In genomic region chrX:129701634-129702312, GRCm38 (mm10) we compare ENCODE assay signal across 24 mouse cellular contexts. TPM values are rescaled to one million over a fixed set of nuclear protein-coding genes. Genes with fewer than 3 reads are reported as not detected.
DNase-seq lines count a peak whose midpoint lies in the region; ATAC-seq and TF ChIP-seq lines count a peak whose summit lies in the region.
"Had no signal": no experiment of that assay in that cellular context is flagged by ENCODE, and none has a peak within 500 bp of the region (broad histone marks: within the 10 kb centered on the region; RNA-seq: fewer than 3 reads in every experiment).

No protein-coding gene starts in this region.

- DNase-seq in kidney, postnatal 25 days = no peak
- peak; percentile 63 for DNase-seq in lung, embryonic 14.5 days
- no peak for DNase-seq in lung, adult 18-20 months
- DNase-seq in lung, postnatal 10 days = peak; percentile 1
- no peak for DNase-seq in lung, postnatal 36 days
- peak; percentile 0 for DNase-seq in mesoderm, embryonic 11.5 days (ENCODE audit: low read depth, low spot score)
- DNase-seq: adrenal gland, adult 2 months; adrenal gland, postnatal 14 days; cerebellum, adult 11-12 months; cerebellum, adult 8-10 months; cerebellum, postnatal 10 days; cerebellum, postnatal 36 days; forebrain, postnatal 0 days; gastrocnemius, adult 2 months; gastrocnemius, postnatal 14 days; heart, adult 11 months had no signal

- no peak overlapping the region for H3K9ac ChIP-seq in kidney, embryonic 16.5 days (replicated peaks; ENCODE audit: low read length)
- H3K9ac ChIP-seq in lung, embryonic 14.5 days = no peak overlapping the region
- H3K9ac ChIP-seq in neural tube, embryonic 15.5 days (replicated peaks) = no peak overlapping the region
- H3K9ac ChIP-seq: embryonic facial prominence, embryonic 12.5 days; embryonic facial prominence, embryonic 15.5 days; forebrain, postnatal 0 days; hindbrain, embryonic 12.5 days had no signal

- H3K36me3 ChIP-seq in kidney, embryonic 16.5 days (ENCODE audit: insufficient read depth, low read length) = no peaks in the 10 kb centered on the region
- no peaks in the 10 kb centered on the region for H3K36me3 ChIP-seq in lung, embryonic 14.5 days (ENCODE audit: insufficient read depth)
- no peaks in the 10 kb centered on the region for H3K36me3 ChIP-seq in neural tube, embryonic 15.5 days
- H3K36me3 ChIP-seq: embryonic facial prominence, embryonic 12.5 days; embryonic facial prominence, embryonic 15.5 days; hindbrain, embryonic 12.5 days had no signal

- H3K4me1 ChIP-seq in kidney, embryonic 16.5 days (ENCODE audit: insufficient read depth, low read length) = no peaks in the 10 kb centered on the region
- no peaks in the 10 kb centered on the region for H3K4me1 ChIP-seq in lung, embryonic 14.5 days (ENCODE audit: insufficient read depth)
- no peaks in the 10 kb centered on the region for H3K4me1 ChIP-seq in neural tube, embryonic 15.5 days
- H3K4me1 ChIP-seq: embryonic facial prominence, embryonic 12.5 days; embryonic facial prominence, embryonic 15.5 days; hindbrain, embryonic 12.5 days had no signal

- H3K4me3 ChIP-seq in kidney, embryonic 16.5 days (ENCODE audit: low read length) = no peak overlapping the region
- H3K4me3 ChIP-seq in lung, embryonic 14.5 days (ENCODE audit: low read depth, low read length) = no peak overlapping the region
- H3K4me3 ChIP-seq in neural tube, embryonic 15.5 days (replicated peaks) = no peak overlapping the region
- H3K4me3 ChIP-seq: embryonic facial prominence, embryonic 12.5 days; embryonic facial prominence, embryonic 15.5 days; gastrocnemius, adult 2 months; hindbrain, embryonic 12.5 days had no signal

- 51% methylated on average over 6 of the region's 6 CpGs for WGBS in kidney, embryonic 16.5 days
- 22% methylated on average over 6 of the region's 6 CpGs for WGBS in lung, embryonic 14.5 days
- 69% methylated on average over 6 of the region's 6 CpGs for WGBS in neural tube, embryonic 15.5 days

- TF ChIP-seq CTCF in lung, embryonic 14.5 days (IDR thresholded peaks at IDR 0.05; ENCODE audit: low read depth) = no peak

- no peaks in the 10 kb centered on the region for H3K27me3 ChIP-seq in kidney, embryonic 16.5 days (ENCODE audit: insufficient read depth, low read length)
- no peaks in the 10 kb centered on the region for H3K27me3 ChIP-seq in lung, embryonic 14.5 days (ENCODE audit: insufficient read depth, low read length)
- H3K27me3 ChIP-seq in neural tube, embryonic 15.5 days (replicated peaks) = no peaks in the 10 kb centered on the region
- H3K27me3 ChIP-seq: embryonic facial prominence, embryonic 12.5 days; embryonic facial prominence, embryonic 15.5 days; hindbrain, embryonic 12.5 days had no signal

- H3K9me3 ChIP-seq in kidney, embryonic 16.5 days (ENCODE audit: low read length) = no peaks in the 10 kb centered on the region
- H3K9me3 ChIP-seq in lung, embryonic 14.5 days (ENCODE audit: low read depth, low read length) = no peaks in the 10 kb centered on the region
- no peaks in the 10 kb centered on the region for H3K9me3 ChIP-seq in neural tube, embryonic 15.5 days (replicated peaks)
- H3K9me3 ChIP-seq: embryonic facial prominence, embryonic 12.5 days; embryonic facial prominence, embryonic 15.5 days; hindbrain, embryonic 12.5 days had no signal

- no peak overlapping the region for H3K4me2 ChIP-seq in kidney, embryonic 16.5 days (replicated peaks; ENCODE audit: low read depth, low read length)
- H3K4me2 ChIP-seq in lung, embryonic 14.5 days = no peak overlapping the region
- H3K4me2 ChIP-seq in neural tube, embryonic 15.5 days = no peak overlapping the region
- H3K4me2 ChIP-seq: embryonic facial prominence, embryonic 12.5 days; embryonic facial prominence, embryonic 15.5 days; heart, embryonic 11.5 days; hindbrain, embryonic 12.5 days had no signal

- peak; percentile 15; the same call in 1 of the 2 replicates for ATAC-seq in kidney, embryonic 16.5 days (ENCODE audit: low FRiP score, low TSS enrichment)
- ATAC-seq in lung, embryonic 14.5 days (ENCODE audit: insufficient read depth) = peak; percentile 97
- no peak for ATAC-seq in neural tube, embryonic 15.5 days (ENCODE audit: low FRiP score)
- ATAC-seq: CD4-positive, CD25-positive, alpha-beta regulatory T cell, adult 4 months; forebrain, embryonic 14.5 days; forebrain, postnatal 0 days had no signal

- no peak overlapping the region for H3K27ac ChIP-seq in kidney, embryonic 16.5 days (ENCODE audit: low read length)
- no peak overlapping the region for H3K27ac ChIP-seq in lung, embryonic 14.5 days (ENCODE audit: low read depth)
- H3K27ac ChIP-seq in neural tube, embryonic 15.5 days (replicated peaks) = no peak overlapping the region
- H3K27ac ChIP-seq: embryonic facial prominence, embryonic 12.5 days; embryonic facial prominence, embryonic 15.5 days; gastrocnemius, adult 2 months; hindbrain, embryonic 12.5 days had no signal

RNA-seq across cellular contexts. Expression of gene Diaph2, which starts 47.8 kb away (rescaled TPM):
- 4.4 and 5.2 TPM in 2 replicates for polyA plus RNA-seq in kidney, embryonic 16.5 days (2015; fragmentation: Nextera tagmentation; extraction: Ambion mirVana)
- polyA plus RNA-seq in lung, embryonic 14.5 days (2014; fragmentation: Nextera tagmentation; extraction: Ambion mirVana) = 10.2 and 10.3 TPM in 2 replicates
- 3.0 and 4.4 TPM in 2 replicates for polyA plus RNA-seq in neural tube, embryonic 15.5 days (2015; fragmentation: Nextera tagmentation; extraction: Ambion mirVana)

Comparison
In these comparisons a context has a peak if more than half of its experiments do, and no peak if none do; other contexts are left out.
1. DNase-seq: peak in lung, embryonic 14.5 days (single experiment), lung, postnatal 10 days (single experiment) and mesoderm, embryonic 11.5 days (single experiment); none in kidney, postnatal 25 days (0 of 2), lung, adult 18-20 months (0 of 2) and lung, postnatal 36 days (single experiment).